Mouse (Mus musculus) brown adipose tissue, adult 24 weeks (tissue): ENCODE results near the gene Smarcal1. TPM values are rescaled to one million over a fixed set of nuclear protein-coding genes. Genes with fewer than 3 reads are reported as not detected.

ENCODE experiments used
- H3K27ac ChIP-seq: fragments of 200-500 bp; replicated peaks from 2 replicates; pipeline ENCODE4 v1.5.1; 2012; ENCODE audit warnings: low read depth, mild to moderate bottlenecking, low read length
- H3K4me1 ChIP-seq: fragments of 200-500 bp; 2 replicates; pipeline ENCODE4 v1.6.1; 2012; ENCODE audit warnings: low read length, mixed read lengths; ENCODE audit not compliant: control insufficient read depth, insufficient read depth, insufficient read length
- H3K4me3 ChIP-seq: fragments of 200-500 bp; 2 replicates; pipeline ENCODE4 v1.5.1; 2012; ENCODE audit warnings: low read depth, mild to moderate bottlenecking, low read length, moderate library complexity; ENCODE audit not compliant: insufficient read depth
- polyA plus RNA-seq: library from polyadenylated mRNA; stranded (reverse); fragments of >200 nt; gene quantifications from 2 replicates; pipeline ENCODE4 v1.2.4, GENCODE M21; 2012; ENCODE audit not compliant: missing spikeins, insufficient read depth, insufficient read length

Smarcal1 gene
- polyA plus RNA-seq, 1 experiment = 11.8 TPM

- Histone ChIP-seq H3K27ac (no peak overlapping the region), H3K4me3 (no peak overlapping the region), H3K4me1 (no peaks in the 10 kb centered on the region)
Observed at GRCm38 (mm10) chr1:72601233-72601632, 18.2 kb downstream of the Smarcal1 start.

- H3K4me3 ChIP-seq = no peak overlapping the region
- H3K4me1 ChIP-seq = no peaks in the 10 kb centered on the region
- H3K27ac ChIP-seq = no peak overlapping the region
Observed at GRCm38 (mm10) chr1:72602186-72602585, 19.1 kb downstream of the Smarcal1 start.

GRCm38 (mm10) chr1:72602803-72603202, 19.8 kb downstream of the Smarcal1 start:
- H3K27ac ChIP-seq = no peak overlapping the region
- no peaks in the 10 kb centered on the region for H3K4me1 ChIP-seq
- no peak overlapping the region for H3K4me3 ChIP-seq

DNA sequence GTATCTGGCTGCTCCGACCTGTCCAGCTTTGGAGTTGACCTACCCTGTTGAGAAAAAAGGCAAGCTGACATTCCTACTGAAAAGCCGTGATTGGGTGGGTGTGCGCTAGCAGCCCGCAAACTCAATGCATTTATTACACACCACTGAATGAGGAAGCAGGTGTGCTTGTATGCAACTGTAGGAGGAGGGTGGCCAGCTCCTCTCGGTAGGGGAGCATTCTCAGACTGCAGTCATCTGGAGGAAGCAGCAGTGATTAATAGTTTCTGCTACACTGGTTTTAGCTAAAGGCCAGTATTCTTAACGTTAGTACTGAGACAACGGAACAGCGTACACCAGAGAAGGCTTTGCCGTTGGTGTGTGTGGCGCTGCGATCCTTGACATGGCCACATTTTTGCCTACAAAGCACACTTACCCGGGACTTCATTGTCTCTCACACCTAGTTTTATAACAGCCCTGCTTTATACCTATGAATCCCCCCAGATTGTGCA, 23.2 kb downstream of the Smarcal1 start:
- no peak overlapping the region for H3K27ac ChIP-seq
- H3K4me3 ChIP-seq = no peak overlapping the region
- no peaks in the 10 kb centered on the region for H3K4me1 ChIP-seq

GRCm38 (mm10) chr1:72609129-72609528, 26.1 kb downstream of the Smarcal1 start:
- no peaks in the 10 kb centered on the region for H3K4me1 ChIP-seq
- H3K4me3 ChIP-seq = no peak overlapping the region
- H3K27ac ChIP-seq = no peak overlapping the region

- Histone ChIP-seq H3K4me1 (no peaks in the 10 kb centered on the region), H3K4me3 (no peak overlapping the region), H3K27ac (no peak overlapping the region)
Observed at GRCm38 (mm10) chr1:72609887-72610877, 27.1 kb downstream of the Smarcal1 start.

GRCm38 (mm10) chr1:72612172-72612571, 29.1 kb downstream of the Smarcal1 start:
- Histone ChIP-seq H3K4me1 (no peaks in the 10 kb centered on the region), H3K4me3 (no peak overlapping the region), H3K27ac (no peak overlapping the region)

- Histone ChIP-seq H3K27ac (no peak overlapping the region), H3K4me3 (no peak overlapping the region), H3K4me1 (no peaks in the 10 kb centered on the region)
Observed at GRCm38 (mm10) chr1:72635221-72635620, 52.2 kb downstream of the Smarcal1 start.

DNA sequence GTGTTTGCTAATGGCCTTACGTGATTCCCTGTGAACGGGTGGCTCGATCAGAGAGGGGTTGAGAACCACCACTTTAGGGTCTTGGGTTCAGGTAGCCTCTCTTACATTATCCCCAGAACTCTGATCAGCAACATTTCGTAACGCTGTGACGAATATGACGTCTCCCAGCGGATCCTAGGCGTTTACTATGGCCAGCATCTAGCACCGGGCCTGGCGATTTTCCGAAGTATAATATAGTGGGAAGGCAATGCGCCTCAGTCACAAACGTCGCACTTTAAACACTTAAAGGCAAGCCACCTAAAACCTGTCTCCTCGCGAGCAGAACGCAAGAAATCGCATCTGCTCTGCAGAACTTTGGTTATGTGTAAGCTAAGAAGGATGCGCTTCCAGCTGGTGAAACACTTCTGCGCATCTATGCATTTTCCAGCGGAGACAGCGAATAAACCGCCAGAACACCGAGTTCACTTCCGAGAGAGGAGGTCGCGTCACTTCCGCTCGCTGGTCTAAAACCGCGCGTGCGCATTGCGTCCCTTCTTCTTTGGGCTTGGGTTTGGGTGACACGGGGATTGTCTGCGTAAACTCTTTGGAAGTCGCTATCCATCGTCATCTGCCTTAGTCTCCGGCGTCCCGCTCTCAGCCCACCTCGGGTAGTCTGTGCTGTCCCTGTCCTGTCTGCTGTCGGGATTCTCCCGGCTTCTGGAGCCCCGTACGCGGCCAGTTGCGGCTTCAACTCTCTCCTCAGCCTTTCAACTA, 57.8 kb downstream of the Smarcal1 start:
- Histone ChIP-seq H3K27ac (no peak overlapping the region), H3K4me3 (peak overlapping the region; percentile 54)

DNA sequence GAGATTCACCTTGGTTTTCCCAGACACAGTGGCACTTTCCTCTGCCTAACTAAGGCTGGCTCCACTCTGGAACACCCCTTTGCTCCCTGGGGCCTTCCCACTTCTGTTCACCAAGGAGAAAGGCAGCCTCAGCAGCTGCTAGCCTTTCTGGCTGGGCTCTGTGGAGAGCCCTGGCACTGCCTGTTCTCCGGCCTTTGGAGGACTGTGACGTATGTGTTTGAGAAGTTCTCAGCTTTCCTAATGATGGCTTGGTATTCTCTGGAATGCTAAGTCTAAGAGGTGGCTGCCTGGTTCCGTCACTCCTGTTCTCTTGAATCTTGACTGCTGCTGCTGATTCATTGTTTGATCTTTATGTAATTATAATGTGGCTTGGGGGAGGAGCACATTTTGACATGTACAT, 90.0 kb downstream of the Smarcal1 start:
- Histone ChIP-seq H3K4me1 (no peaks in the 10 kb centered on the region), H3K4me3 (no peak overlapping the region), H3K27ac (no peak overlapping the region)

More for the DNA sequence above, 57.8 kb downstream of the Smarcal1 start:
- no peaks in the 10 kb centered on the region for H3K4me1 ChIP-seq

Other genes starting within 250 kb of the Smarcal1 start
- not detected in 2 replicates for gene March4, start 46.3 kb upstream of the Smarcal1 start, polyA plus RNA-seq
- not detected in 2 replicates for gene Ankar, start 117.3 kb downstream of the Smarcal1 start, polyA plus RNA-seq
- gene Rpl37a, start 128.0 kb downstream of the Smarcal1 start, polyA plus RNA-seq = 292 and 293 TPM in 2 replicates
- gene Igfbp2, start 241.3 kb downstream of the Smarcal1 start, polyA plus RNA-seq = 1.1 TPM in 1 of 2 replicates, not detected in the other